Mouse (Mus musculus): ENCODE data around the gene Cpxm1. TPM values are rescaled to one million over a fixed set of nuclear protein-coding genes. Genes with fewer than 3 reads are reported as not detected.

The Cpxm1 gene
- total and polyA plus RNA-seq, 2 experiments from 2014 or later = 6.9 to 9.5 TPM

DNA sequence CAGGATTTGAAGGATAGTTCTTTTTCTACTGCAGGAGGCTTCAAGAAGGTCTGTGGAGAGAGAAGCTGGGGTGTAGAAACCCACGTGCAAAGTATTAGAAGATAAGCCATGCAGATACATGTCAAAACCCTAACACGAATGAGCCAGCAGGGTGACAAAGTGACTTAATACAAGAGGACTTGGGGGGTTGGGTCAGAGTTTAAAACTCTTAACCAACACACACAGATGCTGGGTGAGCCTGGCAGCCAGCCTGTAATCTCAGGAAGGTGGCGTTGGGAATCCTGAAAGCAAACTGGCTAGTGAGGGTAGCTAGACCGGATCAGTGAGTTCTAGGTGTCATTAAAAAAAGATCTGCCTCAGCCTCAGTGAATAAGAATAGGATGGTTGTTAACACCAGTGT is 30.0 kb downstream of the Cpxm1 start:
- H3K27me3 ChIP-seq (ENCODE audit: control insufficient read depth, insufficient read depth, low read length) = peaks cover 16% of the 10 kb centered on the region
- ATAC-seq (ENCODE audit: insufficient read depth, low read depth) (no peak), DNase-seq (ENCODE audit: low spot score) (no peak)
- no peaks in the 10 kb centered on the region for H3K36me3 ChIP-seq (replicated peaks; ENCODE audit: control insufficient read depth, insufficient read depth, low read length)
- no peak overlapping the region for H3K4me3 ChIP-seq (ENCODE audit: low read depth, low read length)
- H3K4me1 ChIP-seq (ENCODE audit: control insufficient read depth, insufficient read depth) = no peaks in the 10 kb centered on the region
- H3K9ac ChIP-seq (replicated peaks; ENCODE audit: low read depth, low read length) = no peak overlapping the region
- no peak overlapping the region for H3K4me2 ChIP-seq (ENCODE audit: low read depth, low read length)
- no peaks in the 10 kb centered on the region for H3K9me3 ChIP-seq (replicated peaks; ENCODE audit: control insufficient read depth, low read length)
- TF ChIP-seq CTCF (IDR thresholded peaks at IDR 0.05; ENCODE audit: low read depth) = no peak
- TF ChIP-seq EP300 (IDR thresholded peaks at IDR 0.05; ENCODE audit: low read depth) = no peak
- no peak overlapping the region for H3K27ac ChIP-seq (ENCODE audit: low read depth)
- 56% methylated on average over 4 of the region's 4 CpGs for WGBS

- Histone ChIP-seq H3K27ac (ENCODE audit: low read depth) (no peak overlapping the region), H3K4me3 (ENCODE audit: low read depth, low read length) (peak overlapping the region; percentile 52), H3K4me2 (ENCODE audit: low read depth, low read length) (peak overlapping the region; percentile 79), H3K9ac (replicated peaks; ENCODE audit: low read depth, low read length) (peak overlapping the region; percentile 46), H3K9me3 (replicated peaks; ENCODE audit: control insufficient read depth, low read length) (no peaks in the 10 kb centered on the region), H3K36me3 (replicated peaks; ENCODE audit: control insufficient read depth, insufficient read depth, low read length) (no peaks in the 10 kb centered on the region), H3K27me3 (ENCODE audit: control insufficient read depth, insufficient read depth, low read length) (peaks cover 36% of the 10 kb centered on the region), H3K4me1 (ENCODE audit: control insufficient read depth, insufficient read depth) (no peaks in the 10 kb centered on the region)
- 5% methylated on average over 30 of the region's 30 CpGs for WGBS
- TF ChIP-seq EP300 (IDR thresholded peaks at IDR 0.05; ENCODE audit: low read depth) (no peak), CTCF (IDR thresholded peaks at IDR 0.05; ENCODE audit: low read depth) (peak; percentile 38)
- ATAC-seq (ENCODE audit: insufficient read depth, low read depth) (peak; percentile 71), DNase-seq (ENCODE audit: low spot score) (peak; percentile 66)
Measured at GRCm38 (mm10) chr2:130365211-130366094, 31.9 kb downstream of the Cpxm1 start.

- Histone ChIP-seq H3K27me3 (ENCODE audit: control insufficient read depth, insufficient read depth, low read length) (peaks cover 59% of the 10 kb centered on the region), H3K36me3 (replicated peaks; ENCODE audit: control insufficient read depth, insufficient read depth, low read length) (no peaks in the 10 kb centered on the region), H3K27ac (ENCODE audit: low read depth) (no peak overlapping the region), H3K9ac (replicated peaks; ENCODE audit: low read depth, low read length) (no peak overlapping the region), H3K4me3 (ENCODE audit: low read depth, low read length) (no peak overlapping the region), H3K4me1 (ENCODE audit: control insufficient read depth, insufficient read depth) (no peaks in the 10 kb centered on the region), H3K9me3 (replicated peaks; ENCODE audit: control insufficient read depth, low read length) (no peaks in the 10 kb centered on the region), H3K4me2 (ENCODE audit: low read depth, low read length) (no peak overlapping the region)
- DNase-seq (ENCODE audit: low spot score) = peak; percentile 39
- WGBS = 7% methylated on average over 14 of the region's 14 CpGs
- peak; percentile 61; the same call in 1 of the 2 replicates for ATAC-seq (ENCODE audit: insufficient read depth, low read depth)
- TF ChIP-seq CTCF (IDR thresholded peaks at IDR 0.05; ENCODE audit: low read depth) (peak; percentile 77), EP300 (IDR thresholded peaks at IDR 0.05; ENCODE audit: low read depth) (no peak)
Measured at GRCm38 (mm10) chr2:130362511-130363026, 34.8 kb downstream of the Cpxm1 start.

DNA sequence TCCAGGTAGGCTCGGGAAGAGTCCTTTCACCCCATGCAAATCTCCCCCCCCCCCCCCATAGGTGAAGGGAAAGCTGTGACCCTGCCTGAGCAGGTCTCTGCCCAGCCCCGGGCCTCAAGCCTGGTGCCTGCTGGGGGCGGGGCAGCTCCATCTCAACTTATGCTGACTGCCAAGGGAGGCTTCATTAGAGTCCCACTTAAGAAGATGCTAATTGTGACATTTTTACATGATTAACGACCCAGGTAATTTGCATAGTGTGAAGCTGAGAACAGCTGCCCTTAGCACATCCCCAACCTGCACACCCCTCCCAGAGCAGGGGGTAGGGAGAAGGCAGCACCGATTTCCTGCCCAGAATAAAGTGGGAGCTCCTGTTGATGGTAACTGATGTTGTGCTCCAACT is 38.5 kb downstream of the Cpxm1 start:
- Histone ChIP-seq H3K9me3 (replicated peaks; ENCODE audit: control insufficient read depth, low read length) (no peaks in the 10 kb centered on the region), H3K27ac (ENCODE audit: low read depth) (no peak overlapping the region), H3K27me3 (ENCODE audit: control insufficient read depth, insufficient read depth, low read length) (peaks cover 57% of the 10 kb centered on the region), H3K4me2 (ENCODE audit: low read depth, low read length) (no peak overlapping the region), H3K4me1 (ENCODE audit: control insufficient read depth, insufficient read depth) (no peaks in the 10 kb centered on the region), H3K36me3 (replicated peaks; ENCODE audit: control insufficient read depth, insufficient read depth, low read length) (no peaks in the 10 kb centered on the region), H3K9ac (replicated peaks; ENCODE audit: low read depth, low read length) (no peak overlapping the region), H3K4me3 (ENCODE audit: low read depth, low read length) (no peak overlapping the region)
- no peak for DNase-seq (ENCODE audit: low spot score)
- no peak for ATAC-seq (ENCODE audit: insufficient read depth, low read depth)
- WGBS = 13% methylated on average over 5 of the region's 5 CpGs
- no peak for TF ChIP-seq EP300 (IDR thresholded peaks at IDR 0.05; ENCODE audit: low read depth)
- TF ChIP-seq CTCF (IDR thresholded peaks at IDR 0.05; ENCODE audit: low read depth) = no peak

GRCm38 (mm10) chr2:130357551-130357950 is 39.8 kb downstream of the Cpxm1 start:
- Histone ChIP-seq H3K4me2 (ENCODE audit: low read depth, low read length) (no peak overlapping the region), H3K9ac (replicated peaks; ENCODE audit: low read depth, low read length) (no peak overlapping the region), H3K4me1 (ENCODE audit: control insufficient read depth, insufficient read depth) (no peaks in the 10 kb centered on the region), H3K9me3 (replicated peaks; ENCODE audit: control insufficient read depth, low read length) (no peaks in the 10 kb centered on the region), H3K27ac (ENCODE audit: low read depth) (no peak overlapping the region), H3K36me3 (replicated peaks; ENCODE audit: control insufficient read depth, insufficient read depth, low read length) (no peaks in the 10 kb centered on the region), H3K4me3 (ENCODE audit: low read depth, low read length) (no peak overlapping the region), H3K27me3 (ENCODE audit: control insufficient read depth, insufficient read depth, low read length) (peaks cover 44% of the 10 kb centered on the region)
- 85% methylated on average over 5 of the region's 5 CpGs for WGBS
- TF ChIP-seq CTCF (IDR thresholded peaks at IDR 0.05; ENCODE audit: low read depth) (no peak), EP300 (IDR thresholded peaks at IDR 0.05; ENCODE audit: low read depth) (no peak)
- DNase-seq (ENCODE audit: low spot score) = no peak
- no peak for ATAC-seq (ENCODE audit: insufficient read depth, low read depth)

All from heart, postnatal 0 days (tissue).